Mouse (Mus musculus) hindbrain, embryonic 14.5 days (tissue): ENCODE data around the gene Pts. TPM values are rescaled to one million over a fixed set of nuclear protein-coding genes. Genes with fewer than 3 reads are reported as not detected.

Experiments used
- ATAC-seq: fragments of 200-750 bp; cut with Nextera tagmentation; 2 replicates; pipeline ENCODE4 v1.8.0; 2017; ENCODE audit warnings: moderate number of reproducible peaks, mild to moderate bottlenecking, moderate TSS enrichment, moderate library complexity; ENCODE audit not compliant: low FRiP score
- DNase-seq: peaks from one replicate; pipeline ENCODE4 v3.0.0-alpha.2; 2015; ENCODE audit warnings: low spot score
- H3K27ac ChIP-seq: fragments of 300-500 bp; sonication (generic); 2 replicates; pipeline ENCODE4 v1.5.1; 2014; ENCODE audit warnings: mild to moderate bottlenecking, moderate library complexity
- H3K27me3 ChIP-seq: fragments of 300-500 bp; sonication (generic); 2 replicates; pipeline ENCODE4 v1.6.1; 2014; ENCODE audit warnings: mild to moderate bottlenecking, low read length, mixed read lengths; ENCODE audit not compliant: control insufficient read depth, insufficient read depth
- H3K36me3 ChIP-seq: fragments of 300-500 bp; sonication (generic); replicated peaks from 2 replicates; pipeline ENCODE4 v1.6.1; 2014; ENCODE audit not compliant: control insufficient read depth, insufficient read depth
- H3K4me1 ChIP-seq: fragments of 300-500 bp; sonication (generic); replicated peaks from 2 replicates; pipeline ENCODE4 v1.6.1; 2014; ENCODE audit warnings: antibody characterized with exemption, low read length, mixed read lengths; ENCODE audit not compliant: control insufficient read depth, insufficient read depth
- H3K4me2 ChIP-seq: fragments of 300-500 bp; sonication (generic); replicated peaks from 2 replicates; pipeline ENCODE4 v1.6.1; 2014; ENCODE audit warnings: mild to moderate bottlenecking, moderate library complexity
- H3K4me3 ChIP-seq: fragments of 300-500 bp; sonication (generic); replicated peaks from 2 replicates; pipeline ENCODE4 v1.5.1; 2014; ENCODE audit warnings: mild to moderate bottlenecking, low read length
- H3K9ac ChIP-seq: fragments of 300-500 bp; sonication (generic); 2 replicates; pipeline ENCODE4 v1.6.1; 2014
- H3K9me3 ChIP-seq: fragments of 300-500 bp; sonication (generic); 2 replicates; pipeline ENCODE4 v1.6.1; 2016; ENCODE audit warnings: low read length; ENCODE audit not compliant: control insufficient read depth
- WGBS: fragments of 180-500 bp; shearing (Covaris S2); extraction: QIAGEN DNeasy Blood & Tissue Kit; methylation state at CpG from one replicate; pipeline ENCODE4 v1.1.7; 2014; 5-methylcytosine and 5-hydroxymethylcytosine counted together
- polyA plus RNA-seq: library from polyadenylated mRNA; unstranded; fragments of >200 nt; fragmentation: Nextera tagmentation; extraction: Ambion mirVana; gene quantifications from 2 replicates; pipeline ENCODE4 v1.2.1, GENCODE M21; 2014

Gene Pts
- polyA plus RNA-seq, 1 experiment from 2014 or later, result 120 TPM

DNA sequence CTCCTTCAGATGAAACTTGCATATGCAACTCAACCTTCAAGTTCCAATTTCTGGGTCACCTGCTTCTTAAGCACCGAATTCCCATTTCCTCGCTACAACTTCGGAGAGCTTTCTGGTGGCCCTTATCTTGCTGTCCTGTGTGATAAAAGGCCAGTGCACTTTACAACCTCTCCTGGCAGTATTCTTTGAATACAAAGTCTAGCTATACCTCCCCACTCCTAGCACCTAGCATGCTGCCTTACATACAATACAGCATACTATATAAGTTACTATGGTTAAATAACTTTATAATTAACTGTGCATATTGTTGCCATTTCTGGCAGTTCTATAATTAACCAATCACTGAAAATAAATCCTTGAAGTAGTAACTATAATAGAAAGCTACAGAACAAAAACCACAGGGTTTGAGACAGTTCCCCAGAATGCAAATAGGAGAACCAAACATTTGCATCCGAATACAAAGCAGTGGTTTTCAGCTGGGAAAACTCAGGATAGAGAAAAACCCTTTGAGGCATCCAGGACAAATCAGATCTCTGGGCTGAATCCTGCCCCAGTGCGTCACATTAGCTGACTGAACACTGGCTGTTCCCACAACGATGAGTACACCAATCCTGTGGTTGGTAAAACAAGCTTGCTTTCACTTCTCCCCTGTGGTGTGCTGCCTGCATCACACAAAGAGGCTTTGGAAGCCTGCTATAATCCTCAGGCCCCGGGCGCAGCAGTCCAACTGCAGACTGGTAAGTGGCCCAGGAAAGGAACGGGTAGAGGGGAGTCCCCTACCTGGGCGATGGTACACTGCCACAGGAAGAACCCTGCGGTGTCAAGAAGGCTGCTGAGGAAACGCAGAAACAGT, 25.9 kb upstream of the Pts start, which contains the start of gene Il18:
Gene Il18, plus strand, starts transcription at position 587 of the 853 bp plus-strand sequence.
- Histone ChIP-seq H3K9me3 (no peaks in the 10 kb centered on the region), H3K4me3 (peak within 1 kb of the TSS; percentile 11), H3K4me2 (peak within 1 kb of the TSS; percentile 41), H3K27ac (peak within 1 kb of the TSS; percentile 75), H3K9ac (peak within 1 kb of the TSS; percentile 20), H3K4me1 (no peaks in the 10 kb centered on the region; the same call in 1 of the 2 replicates), H3K27me3 (no peaks in the 10 kb centered on the region), H3K36me3 (no peaks in the 10 kb centered on the region)
- DNase-seq (peak; percentile 75), ATAC-seq (peak; percentile 93)
- 24% methylated on average over 12 of the region's 12 CpGs for WGBS

- Histone ChIP-seq H3K4me3 (no peak overlapping the region), H3K4me2 (no peak overlapping the region), H3K36me3 (no peaks in the 10 kb centered on the region), H3K9ac (no peak overlapping the region), H3K27ac (no peak overlapping the region), H3K4me1 (no peaks in the 10 kb centered on the region; the same call in 1 of the 2 replicates), H3K9me3 (no peaks in the 10 kb centered on the region), H3K27me3 (no peaks in the 10 kb centered on the region)
- WGBS, result 86% methylated on average over 2 of the region's 2 CpGs
- DNase-seq (no peak), ATAC-seq (no peak)
Measured at GRCm38 (mm10) chr9:50553547-50553946, 25.0 kb upstream of the Pts start.

GRCm38 (mm10) chr9:50552206-50552605, 23.7 kb upstream of the Pts start:
- Histone ChIP-seq H3K27ac (no peak overlapping the region), H3K4me2 (no peak overlapping the region), H3K27me3 (no peaks in the 10 kb centered on the region), H3K9me3 (no peaks in the 10 kb centered on the region), H3K9ac (no peak overlapping the region), H3K4me1 (no peaks in the 10 kb centered on the region; the same call in 1 of the 2 replicates), H3K4me3 (no peak overlapping the region), H3K36me3 (no peaks in the 10 kb centered on the region)
- no peak for DNase-seq
- no peak for ATAC-seq
- 83% methylated on average over 5 of the region's 5 CpGs for WGBS

DNA sequence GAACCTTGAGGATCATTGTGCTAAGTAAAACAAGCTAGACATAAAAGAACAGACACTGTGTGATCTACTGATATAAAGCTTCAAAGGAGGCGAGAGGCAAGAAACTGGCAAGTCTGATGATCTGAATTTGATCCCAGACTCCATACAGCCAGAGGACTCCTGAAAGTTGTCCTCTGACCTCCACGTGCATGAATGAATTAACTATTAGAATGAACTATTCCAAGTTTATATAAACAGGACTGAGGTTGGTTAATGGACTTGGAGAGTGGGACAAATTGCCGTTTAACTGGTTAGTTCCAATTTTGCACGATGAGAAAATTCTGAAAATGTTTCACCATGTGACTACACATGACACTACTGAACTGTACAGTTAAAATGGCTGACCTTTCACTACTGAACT, 20.4 kb upstream of the Pts start:
- H3K36me3 ChIP-seq, result no peaks in the 10 kb centered on the region
- ATAC-seq (no peak), DNase-seq (no peak)
- no peaks in the 10 kb centered on the region; the same call in 1 of the 2 replicates for H3K4me1 ChIP-seq
- H3K4me2 ChIP-seq, result no peak overlapping the region
- no peaks in the 10 kb centered on the region for H3K27me3 ChIP-seq
- no peak overlapping the region for H3K9ac ChIP-seq
- 87% methylated on average over 4 of the region's 4 CpGs for WGBS
- no peak overlapping the region for H3K27ac ChIP-seq
- H3K4me3 ChIP-seq, result no peak overlapping the region
- H3K9me3 ChIP-seq, result no peaks in the 10 kb centered on the region

- Histone ChIP-seq H3K4me3 (no peak overlapping the region), H3K36me3 (no peaks in the 10 kb centered on the region), H3K9me3 (no peaks in the 10 kb centered on the region), H3K4me1 (no peaks in the 10 kb centered on the region), H3K9ac (no peak overlapping the region), H3K4me2 (no peak overlapping the region), H3K27me3 (no peaks in the 10 kb centered on the region), H3K27ac (no peak overlapping the region)
- ATAC-seq (no peak), DNase-seq (no peak)
- 64% methylated on average over 5 of the region's 5 CpGs for WGBS
Measured at GRCm38 (mm10) chr9:50547859-50548478, 19.4 kb upstream of the Pts start.

GRCm38 (mm10) chr9:50542401-50542800, 13.9 kb upstream of the Pts start:
- H3K9me3 ChIP-seq, result no peaks in the 10 kb centered on the region
- no peak overlapping the region for H3K27ac ChIP-seq
- DNase-seq, result no peak
- ATAC-seq, result no peak
- H3K9ac ChIP-seq, result no peak overlapping the region
- 81% methylated on average over 9 of the region's 9 CpGs for WGBS
- H3K4me1 ChIP-seq, result no peaks in the 10 kb centered on the region
- no peak overlapping the region for H3K4me3 ChIP-seq
- no peak overlapping the region for H3K4me2 ChIP-seq
- no peaks in the 10 kb centered on the region for H3K36me3 ChIP-seq
- H3K27me3 ChIP-seq, result no peaks in the 10 kb centered on the region

DNA sequence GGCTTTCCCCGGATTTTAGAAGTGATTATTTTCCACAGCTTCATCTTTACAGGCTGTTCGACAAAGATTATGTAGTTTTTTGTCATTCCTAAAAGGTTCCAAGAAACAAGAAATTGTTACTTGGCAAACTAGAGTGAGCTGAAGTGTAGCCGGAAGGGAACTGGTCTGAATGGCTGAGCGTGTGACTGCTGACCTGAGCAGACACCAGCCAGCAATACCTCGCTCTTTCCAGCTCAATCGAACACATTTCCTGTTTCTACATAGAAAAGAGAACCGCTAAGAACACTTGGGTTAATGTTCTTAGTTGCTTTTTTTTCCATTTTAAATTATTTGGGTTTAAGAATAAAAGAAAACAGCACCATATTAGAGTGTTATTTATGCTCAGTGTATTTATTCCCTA, 11.6 kb upstream of the Pts start:
- 78% methylated on average over 7 of the region's 7 CpGs for WGBS
- DNase-seq (no peak), ATAC-seq (no peak)
- Histone ChIP-seq H3K27me3 (no peaks in the 10 kb centered on the region), H3K4me3 (no peak overlapping the region), H3K9me3 (no peaks in the 10 kb centered on the region), H3K4me1 (no peaks in the 10 kb centered on the region), H3K36me3 (no peaks in the 10 kb centered on the region), H3K27ac (no peak overlapping the region), H3K9ac (no peak overlapping the region), H3K4me2 (no peak overlapping the region)

GRCm38 (mm10) chr9:50537295-50537694, 8.8 kb upstream of the Pts start:
- no peak for DNase-seq
- 84% methylated on average over 4 of the region's 4 CpGs for WGBS
- H3K27me3 ChIP-seq, result no peaks in the 10 kb centered on the region
- H3K4me1 ChIP-seq, result no peaks in the 10 kb centered on the region
- no peak overlapping the region for H3K4me2 ChIP-seq
- H3K4me3 ChIP-seq, result no peak overlapping the region
- no peaks in the 10 kb centered on the region for H3K36me3 ChIP-seq
- no peak overlapping the region for H3K9ac ChIP-seq
- H3K9me3 ChIP-seq, result no peaks in the 10 kb centered on the region
- no peak for ATAC-seq
- H3K27ac ChIP-seq, result no peak overlapping the region

- no peak for DNase-seq
- 88% methylated on average over 7 of the region's 7 CpGs for WGBS
- no peak overlapping the region for H3K4me3 ChIP-seq
Measured at GRCm38 (mm10) chr9:50536603-50537135, 8.1 kb upstream of the Pts start.

More at GRCm38 (mm10) chr9:50536603-50537135, 8.1 kb upstream of the Pts start:
- no peaks in the 10 kb centered on the region for H3K9me3 ChIP-seq
- H3K36me3 ChIP-seq, result no peaks in the 10 kb centered on the region
- H3K4me1 ChIP-seq, result no peaks in the 10 kb centered on the region
- no peak overlapping the region for H3K9ac ChIP-seq
- no peaks in the 10 kb centered on the region for H3K27me3 ChIP-seq
- no peak for ATAC-seq
- H3K4me2 ChIP-seq, result no peak overlapping the region
- H3K27ac ChIP-seq, result no peak overlapping the region
